Mouse (Mus musculus) testis, adult 2 months (tissue): Measurements from ENCODE around the gene Nudt5. TPM values are rescaled to one million over a fixed set of nuclear protein-coding genes. Genes with fewer than 3 reads are reported as not detected.

ENCODE experiments used
- H3K27ac ChIP-seq: fragments of 200-500 bp; 2 replicates; pipeline ENCODE4 v1.5.1; 2012; ENCODE audit warnings: low read depth, low read length; ENCODE audit not compliant: control insufficient read depth, insufficient read depth
- H3K27me3 ChIP-seq: fragments of 200-500 bp; 2 replicates; pipeline ENCODE4 v1.6.1; 2012; ENCODE audit warnings: mild to moderate bottlenecking, low read length, moderate library complexity; ENCODE audit not compliant: control insufficient read depth, insufficient read depth
- H3K36me3 ChIP-seq: fragments of 200-500 bp; 2 replicates; pipeline ENCODE4 v1.6.1; 2012; ENCODE audit warnings: mild to moderate bottlenecking, low read length; ENCODE audit not compliant: control insufficient read depth, insufficient read depth
- H3K4me1 ChIP-seq: fragments of 200-500 bp; 2 replicates; pipeline ENCODE4 v1.6.1; 2012; ENCODE audit warnings: low read length; ENCODE audit not compliant: control insufficient read depth, insufficient read depth
- H3K4me3 ChIP-seq: fragments of 200-500 bp; 2 replicates; pipeline ENCODE4 v1.5.1; 2012; ENCODE audit warnings: low read depth, mild to moderate bottlenecking, low read length, moderate library complexity, mixed read lengths; ENCODE audit not compliant: control insufficient read depth
- CTCF ChIP-seq: fragments of 200-500 bp; IDR thresholded peaks from 2 replicates; pipeline ENCODE4 v1.5.1; 2012; ENCODE audit warnings: low read depth, mild to moderate bottlenecking, inconsistent platforms, low read length, moderate library complexity; ENCODE audit not compliant: control insufficient read depth, insufficient read depth, insufficient replicate concordance
- POLR2A ChIP-seq: fragments of 200-500 bp; IDR thresholded peaks from 2 replicates; pipeline ENCODE4 v1.6.1; 2012; ENCODE audit warnings: low read depth, mild to moderate bottlenecking, inconsistent platforms, low read length, moderate library complexity; ENCODE audit not compliant: control insufficient read depth
- polyA plus RNA-seq: library from polyadenylated mRNA; depleted of rRNA; stranded (reverse); fragments of >200 nt; gene quantifications from 2 replicates; pipeline ENCODE4 v1.2.3, GENCODE M21; 2012; rRNA removed

The Nudt5 gene
- polyA plus RNA-seq, 1 experiment, result 4.7 TPM

DNA sequence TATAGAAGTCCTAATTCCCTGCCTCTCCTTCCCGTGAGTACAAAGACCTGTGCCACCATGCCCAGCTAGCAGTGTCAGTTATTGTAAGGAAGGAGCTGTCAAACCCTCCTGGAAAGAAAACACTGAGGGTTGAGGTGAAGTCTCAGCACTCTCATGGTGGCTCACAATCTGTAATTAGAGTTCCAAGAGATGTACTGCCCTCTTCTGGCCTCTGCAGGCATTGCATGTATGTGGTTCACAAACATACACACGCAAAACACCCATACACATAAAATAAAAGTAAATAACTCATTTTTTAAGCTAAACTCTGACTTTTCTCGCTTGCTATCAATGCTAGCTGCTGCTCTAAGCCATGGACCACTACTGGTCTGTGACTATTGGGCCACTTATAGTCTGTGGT is 61.8 kb downstream of the Nudt5 start:
- no peaks in the 10 kb centered on the region for H3K27me3 ChIP-seq
- TF ChIP-seq POLR2A, result no peak
- no peak for TF ChIP-seq CTCF
- H3K27ac ChIP-seq, result no peak overlapping the region
- H3K4me3 ChIP-seq, result no peak overlapping the region
- H3K4me1 ChIP-seq, result no peaks in the 10 kb centered on the region
- no peaks in the 10 kb centered on the region for H3K36me3 ChIP-seq

DNA sequence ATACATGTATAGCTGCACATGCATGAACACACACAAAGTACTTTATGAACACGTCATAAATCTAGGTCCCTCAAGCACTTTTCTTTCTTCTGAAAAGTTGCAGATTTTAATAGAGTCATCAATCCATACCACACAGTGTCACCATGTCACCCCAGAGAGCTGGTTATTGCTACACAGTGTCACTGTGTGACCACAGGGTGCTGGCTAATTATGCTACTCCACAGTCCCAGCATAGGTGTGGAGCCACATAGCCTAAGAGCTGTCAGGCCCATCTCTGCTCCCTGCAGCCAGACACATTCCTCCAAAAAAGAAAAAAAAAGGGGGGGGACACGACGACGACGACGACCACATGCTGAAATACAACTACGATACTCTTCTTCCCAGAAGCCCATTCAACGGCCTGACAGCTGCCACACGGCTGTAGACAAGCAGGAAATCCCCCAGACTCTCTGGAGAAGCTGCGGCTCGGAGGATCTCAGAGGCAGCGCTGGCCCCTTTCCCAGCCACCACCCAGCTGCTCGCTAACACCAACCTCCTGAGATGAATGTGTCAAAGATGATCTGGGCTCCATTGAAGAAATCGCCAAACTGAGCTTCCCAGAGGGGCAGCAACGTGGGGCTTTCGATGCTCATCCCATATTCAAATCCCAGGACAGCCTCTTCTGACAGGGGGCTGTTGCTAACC is 66.6 kb downstream of the Nudt5 start:
- no peaks in the 10 kb centered on the region for H3K4me1 ChIP-seq
- TF ChIP-seq POLR2A, result no peak
- no peak for TF ChIP-seq CTCF
- H3K27me3 ChIP-seq, result no peaks in the 10 kb centered on the region
- no peak overlapping the region for H3K4me3 ChIP-seq
- H3K27ac ChIP-seq, result no peak overlapping the region
- H3K36me3 ChIP-seq, result no peaks in the 10 kb centered on the region

Other genes starting within 250 kb of the Nudt5 start
- 1.4 and 1.5 TPM in 2 replicates for gene Camk1d, start 130.5 kb upstream of the Nudt5 start, polyA plus RNA-seq
- gene Cdc123, start 145 bp downstream of the Nudt5 start, polyA plus RNA-seq, result 65.4 and 79.7 TPM in 2 replicates
- 1.6 TPM in 2 replicates for gene Gm13199, start 17.9 kb downstream of the Nudt5 start, polyA plus RNA-seq
- gene Sec61a2, start 50.4 kb downstream of the Nudt5 start, polyA plus RNA-seq, result 73.1 and 94.3 TPM in 2 replicates
- gene Dhtkd1, start 97.8 kb downstream of the Nudt5 start, polyA plus RNA-seq, result 2.6 and 3.4 TPM in 2 replicates
- gene Upf2, start 106.5 kb downstream of the Nudt5 start, polyA plus RNA-seq, result 8.9 and 11.0 TPM in 2 replicates